Mouse (Mus musculus) kidney, postnatal 0 days (tissue): ENCODE results near the gene Qrich2. TPM values are rescaled to one million over a fixed set of nuclear protein-coding genes. Genes with fewer than 3 reads are reported as not detected.
"Not testable (repeated sequence)": the region's sequence is repeated elsewhere in the genome, so short reads cannot be mapped to it uniquely, and the experiment has no call there.

Experiments used
- ATAC-seq: fragments of 200-750 bp; cut with Nextera tagmentation; replicated peaks from 2 replicates; pipeline ENCODE4 v1.8.0; 2017; ENCODE audit warnings: low read depth, moderate number of reproducible peaks, moderate TSS enrichment, moderate library complexity; ENCODE audit not compliant: low FRiP score
- DNase-seq: peaks from one replicate; pipeline ENCODE4 v3.0.0-alpha.2; 2016; ENCODE audit warnings: low spot score
- H3K27ac ChIP-seq: fragments of 300-500 bp; sonication (generic); 2 replicates; pipeline ENCODE4 v1.5.1; 2014; ENCODE audit warnings: mild to moderate bottlenecking
- H3K27me3 ChIP-seq: fragments of 300-500 bp; sonication (generic); 2 replicates; pipeline ENCODE4 v1.6.1; 2014; ENCODE audit warnings: low read length, mixed read lengths; ENCODE audit not compliant: insufficient read depth
- H3K36me3 ChIP-seq: fragments of 300-500 bp; sonication (generic); 2 replicates; pipeline ENCODE4 v1.6.1; 2014; ENCODE audit warnings: low read length, mixed read lengths; ENCODE audit not compliant: insufficient read depth
- H3K4me1 ChIP-seq: fragments of 300-500 bp; sonication (generic); replicated peaks from 2 replicates; pipeline ENCODE4 v1.6.1; 2014; ENCODE audit warnings: antibody characterized with exemption, low read length, mixed read lengths; ENCODE audit not compliant: insufficient read depth
- H3K4me2 ChIP-seq: fragments of 300-500 bp; sonication (generic); 2 replicates; pipeline ENCODE4 v1.6.1; 2014; ENCODE audit warnings: mild to moderate bottlenecking, low read length, moderate library complexity, mixed read lengths
- H3K4me3 ChIP-seq: fragments of 300-500 bp; sonication (generic); replicated peaks from 2 replicates; pipeline ENCODE4 v1.5.1; 2014; ENCODE audit warnings: low read depth, low read length
- H3K9ac ChIP-seq: fragments of 300-500 bp; sonication (generic); 2 replicates; pipeline ENCODE4 v1.6.1; 2014; ENCODE audit warnings: low read depth, low read length
- H3K9me3 ChIP-seq: fragments of 300-500 bp; sonication (generic); replicated peaks from 2 replicates; pipeline ENCODE4 v1.6.1; 2016; ENCODE audit warnings: low read length, inconsistent platforms, mixed read lengths
- CTCF ChIP-seq: IDR thresholded peaks from 2 replicates; pipeline ENCODE4 v1.5.1; 2016; ENCODE audit warnings: antibody characterized with exemption, low read depth, mild to moderate bottlenecking, moderate library complexity
- WGBS: fragments of 180-500 bp; shearing (Covaris S2); extraction: QIAGEN DNeasy Blood & Tissue Kit; methylation state at CpG from one replicate; pipeline ENCODE4 v1.1.7; 2014; 5-methylcytosine and 5-hydroxymethylcytosine counted together
- polyA plus RNA-seq: library from polyadenylated mRNA; unstranded; fragments of >200 nt; fragmentation: Nextera tagmentation; extraction: Ambion mirVana; gene quantifications from 2 replicates; pipeline ENCODE4 v1.2.1, GENCODE M21; 2015

Gene Qrich2
- polyA plus RNA-seq, 1 experiment from 2014 or later, result 0.24 TPM

DNA sequence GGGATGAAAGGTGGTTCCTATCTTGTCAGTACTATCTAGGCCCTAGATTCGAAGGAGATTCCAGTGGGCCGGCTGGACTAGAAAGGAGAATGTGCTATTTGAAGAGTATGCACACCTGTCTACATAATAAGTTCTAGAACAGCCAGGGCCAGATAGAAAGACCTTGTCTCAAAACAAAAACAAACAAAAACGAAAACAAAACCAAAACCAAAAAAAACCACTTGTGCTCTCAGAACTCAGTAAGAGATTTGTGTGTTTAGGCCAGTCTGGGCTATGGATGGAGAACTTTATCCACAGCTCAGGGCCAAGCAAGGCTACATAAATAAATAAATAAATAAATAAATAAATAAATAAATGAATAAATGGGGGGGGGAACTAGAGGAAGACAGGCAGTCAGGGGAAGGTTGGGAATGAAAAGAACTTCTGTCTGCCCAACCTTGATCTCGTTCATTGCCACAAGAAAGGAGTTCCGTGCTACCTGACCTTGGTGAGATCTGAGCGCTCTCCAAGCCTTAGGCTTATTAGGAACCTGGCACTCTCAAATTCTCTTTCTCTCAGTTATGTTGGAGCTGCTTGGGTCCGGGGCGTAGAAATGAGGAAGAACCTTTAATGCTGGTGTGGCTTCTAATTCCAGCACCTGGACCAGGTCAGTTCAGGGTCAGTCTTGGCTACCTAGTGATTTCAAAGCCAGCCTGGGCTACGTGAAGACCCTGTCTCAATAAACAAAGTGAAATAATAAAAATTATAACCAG lies 36.0 kb downstream of the Qrich2 start:
- ATAC-seq, result no peak
- 87% methylated on average over 9 of the region's 9 CpGs for WGBS
- no peak overlapping the region for H3K4me3 ChIP-seq

DNA sequence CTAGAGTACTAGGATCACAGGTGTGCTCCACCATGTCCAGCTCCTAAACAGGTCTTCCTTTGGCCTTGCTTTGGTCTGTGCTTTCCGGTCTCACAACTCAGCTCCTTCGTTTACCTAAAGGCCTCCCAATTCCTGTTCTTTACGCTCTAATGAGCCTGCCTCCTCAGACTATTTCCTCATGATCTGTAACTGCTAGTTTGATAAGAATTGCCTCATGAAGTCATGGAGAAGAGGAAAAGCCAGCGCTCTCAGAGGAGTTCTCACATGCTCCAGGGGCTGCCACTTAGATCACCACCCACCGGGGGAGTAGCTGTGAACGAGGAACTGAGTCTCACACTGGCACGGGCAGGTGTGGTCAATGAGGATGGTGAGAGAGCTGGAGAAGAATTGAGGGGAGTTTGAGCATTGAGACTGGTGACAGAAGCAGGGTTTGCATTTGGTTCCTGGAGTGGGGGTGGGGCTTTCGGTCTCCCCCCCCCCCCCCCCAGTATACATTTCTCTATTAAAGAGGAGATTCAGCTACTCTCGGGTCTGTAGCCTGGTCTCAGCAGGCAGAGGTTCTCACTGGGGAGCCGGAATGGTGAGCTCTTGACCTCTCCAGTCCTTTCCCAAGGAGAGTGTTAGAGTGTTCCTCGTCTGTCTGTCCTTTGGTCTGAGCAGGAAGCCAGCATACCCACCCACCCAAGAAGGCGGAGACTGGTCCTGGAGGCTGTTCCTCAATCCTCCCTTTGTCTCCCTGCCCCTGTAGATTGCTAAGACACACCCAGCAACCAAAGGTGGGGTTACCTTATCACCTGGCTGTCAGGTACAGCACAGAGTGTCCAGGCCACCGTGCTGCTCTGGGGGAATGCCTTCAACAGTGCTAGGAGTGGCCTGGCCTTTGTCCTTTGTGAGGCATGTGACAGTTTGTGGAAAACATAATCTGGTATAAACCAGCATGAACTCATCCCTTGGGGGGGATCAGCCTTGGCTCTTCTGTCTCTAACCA lies 36.9 kb downstream of the Qrich2 start:
- no peak for TF ChIP-seq CTCF
- H3K27ac ChIP-seq, result peak overlapping the region; percentile 73; the same call in 1 of the 2 replicates
- 0 out of 2 replicates have a peak, but pooled peaks have one; percentile 14 for ATAC-seq
- whole genome bisulfite sequencing, result 38% methylated on average over 13 of the region's 13 CpGs
- H3K9me3 ChIP-seq, result no peaks in the 10 kb centered on the region
- H3K27me3 ChIP-seq, result no peaks in the 10 kb centered on the region
- no peak overlapping the region for H3K4me3 ChIP-seq
- no peak for DNase-seq
- H3K4me2 ChIP-seq, result no peak overlapping the region
- peaks cover 9% of the 10 kb centered on the region; the same call in 1 of the 2 replicates for H3K4me1 ChIP-seq
- no peak overlapping the region for H3K9ac ChIP-seq
- no peaks in the 10 kb centered on the region for H3K36me3 ChIP-seq

More for the DNA sequence above, 36.0 kb downstream of the Qrich2 start:
- no peak overlapping the region for H3K9ac ChIP-seq
- TF ChIP-seq CTCF, result no peak
- no peaks in the 10 kb centered on the region for H3K9me3 ChIP-seq
- no peaks in the 10 kb centered on the region for H3K27me3 ChIP-seq
- no peak overlapping the region for H3K4me2 ChIP-seq
- peak overlapping the region; percentile 73; the same call in 1 of the 2 replicates for H3K27ac ChIP-seq
- no peak for DNase-seq
- H3K4me1 ChIP-seq, result peaks cover 10% of the 10 kb centered on the region; the same call in 1 of the 2 replicates
- H3K36me3 ChIP-seq, result no peaks in the 10 kb centered on the region

DNA sequence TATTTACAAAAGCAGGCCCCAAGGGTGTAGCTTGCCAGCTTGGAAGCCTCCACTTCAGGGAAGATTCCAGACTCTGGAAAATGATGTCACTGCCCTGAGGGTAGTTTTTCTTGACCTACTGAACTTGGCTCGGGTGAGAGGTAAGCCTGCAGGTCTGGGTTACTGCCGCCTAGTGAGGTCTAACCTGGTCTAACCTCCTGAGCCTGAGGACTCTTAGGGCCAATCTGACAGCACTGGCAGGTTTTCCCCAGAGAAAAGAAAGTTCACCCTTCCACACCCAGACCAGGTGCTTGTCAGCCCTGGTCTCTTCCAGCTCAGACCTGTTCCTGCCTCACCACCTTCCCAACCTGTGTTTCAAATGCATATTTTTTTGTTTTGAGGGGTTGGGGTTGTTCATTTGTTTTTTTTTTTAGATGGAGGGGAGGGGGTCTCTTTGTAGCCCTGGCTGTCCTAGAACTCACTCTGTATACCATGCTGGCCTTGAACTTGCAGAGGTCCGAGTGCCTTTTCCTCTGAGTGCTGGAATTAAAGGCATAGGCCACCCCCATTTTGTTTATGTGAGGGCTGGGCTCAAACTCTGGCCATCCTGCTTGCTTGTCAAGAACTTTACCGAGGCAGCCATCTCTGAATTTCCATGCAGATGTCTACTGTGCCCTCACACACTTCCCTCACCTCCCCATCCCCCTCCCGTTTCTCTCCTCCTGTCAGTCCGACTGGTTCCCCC lies 39.0 kb downstream of the Qrich2 start:
- no peaks in the 10 kb centered on the region for H3K27me3 ChIP-seq
- H3K9me3 ChIP-seq, result no peaks in the 10 kb centered on the region
- no peak overlapping the region for H3K4me3 ChIP-seq
- TF ChIP-seq CTCF, result no peak
- DNase-seq, result no peak
- H3K36me3 ChIP-seq, result no peaks in the 10 kb centered on the region
- H3K4me2 ChIP-seq, result no peak overlapping the region
- H3K4me1 ChIP-seq, result peaks cover 9% of the 10 kb centered on the region; the same call in 1 of the 2 replicates
- H3K27ac ChIP-seq, result no peak overlapping the region
- ATAC-seq, result no peak
- 71% methylated on average over 6 of the region's 6 CpGs for WGBS
- H3K9ac ChIP-seq, result no peak overlapping the region

DNA sequence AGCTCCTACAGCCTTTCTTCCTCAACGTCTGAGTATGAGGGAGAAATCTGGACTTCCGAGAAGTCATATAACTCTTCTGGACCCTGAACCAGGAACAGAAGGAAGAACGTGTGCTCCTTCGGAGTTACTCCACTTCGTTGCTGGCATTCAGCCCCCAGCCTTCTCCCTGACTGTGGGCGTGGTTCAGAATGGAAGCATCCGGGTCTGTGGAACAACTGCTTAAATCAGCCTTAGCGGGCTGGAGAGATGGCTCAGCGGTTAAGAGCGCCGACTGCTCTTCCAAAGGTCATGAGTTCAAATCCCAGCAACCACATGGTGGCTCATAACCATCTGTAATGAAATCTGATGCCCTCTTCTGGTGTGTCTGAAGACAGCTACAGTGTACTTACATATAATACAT lies 39.7 kb downstream of the Qrich2 start:
- H3K4me2 ChIP-seq, ATAC-seq, H3K9me3 ChIP-seq, H3K27me3 ChIP-seq, H3K9ac ChIP-seq, H3K36me3 ChIP-seq, H3K4me3 ChIP-seq, H3K4me1 ChIP-seq, DNase-seq, H3K27ac ChIP-seq: not testable (repeated sequence)
- WGBS, result 78% methylated on average over 11 of the region's 11 CpGs

DNA sequence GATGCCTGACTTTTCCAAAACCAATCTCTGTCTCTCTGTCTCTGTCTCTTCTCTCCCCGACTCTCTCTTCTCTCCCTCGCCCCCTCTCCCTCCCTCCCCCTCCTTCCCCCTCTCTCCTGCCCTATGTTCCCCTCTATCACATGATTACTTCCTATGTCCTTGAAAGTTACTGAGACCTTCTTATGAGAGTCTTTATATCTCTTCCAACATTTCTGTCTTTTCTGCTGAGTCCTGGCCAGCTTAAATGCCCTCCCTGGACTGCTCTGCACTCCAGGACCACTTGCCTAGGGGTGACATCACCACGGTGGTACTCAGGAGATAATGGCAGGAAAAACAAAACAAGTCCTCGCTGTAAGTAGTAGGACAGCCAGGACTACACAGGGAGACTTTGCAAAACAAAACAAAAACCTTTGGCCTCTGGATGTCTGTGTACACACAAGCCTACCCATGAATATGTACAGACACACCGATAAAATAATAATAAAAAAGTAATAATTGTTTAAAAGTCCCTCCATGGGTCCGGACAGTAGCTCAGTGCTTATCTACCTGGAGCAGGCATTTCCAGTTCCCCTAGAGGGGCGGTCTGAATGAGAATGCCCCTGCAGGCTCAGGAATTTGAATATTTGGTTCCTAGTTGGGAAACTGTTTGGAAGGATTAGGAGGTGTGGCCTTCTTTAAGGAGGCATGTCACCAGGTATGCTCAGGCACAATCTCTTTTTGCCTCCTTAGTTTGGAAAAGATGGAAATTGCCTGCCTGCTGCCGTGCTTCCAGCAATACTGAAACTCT lies 41.2 kb downstream of the Qrich2 start:
- no peak overlapping the region for H3K4me3 ChIP-seq
- no peak overlapping the region for H3K27ac ChIP-seq
- no peak for ATAC-seq
- TF ChIP-seq CTCF, result no peak
- 55% methylated on average over 8 of the region's 8 CpGs for WGBS
- no peaks in the 10 kb centered on the region for H3K9me3 ChIP-seq
- peaks cover 9% of the 10 kb centered on the region; the same call in 1 of the 2 replicates for H3K4me1 ChIP-seq
- H3K9ac ChIP-seq, result no peak overlapping the region
- H3K27me3 ChIP-seq, result no peaks in the 10 kb centered on the region
- no peak for DNase-seq
- no peak overlapping the region for H3K4me2 ChIP-seq
- H3K36me3 ChIP-seq, result no peaks in the 10 kb centered on the region
